Mouse (Mus musculus) MEL (cell line): ENCODE measurements around the gene Gldc. TPM values are rescaled to one million over a fixed set of nuclear protein-coding genes. Genes with fewer than 3 reads are reported as not detected.
A peak's percentile ranks its signal among the peaks of the same experiment; 100 is the strongest.

Source experiments
- DNase-seq: peaks from one replicate; pipeline ENCODE4 v3.0.0; 2011; ENCODE audit warnings: low read depth, low spot score
- H3K27ac ChIP-seq: 2 replicates; pipeline ENCODE4 v1.5.1; 2012; ENCODE audit warnings: low read depth, mild to moderate bottlenecking, control low read depth, low read length, moderate library complexity; ENCODE audit not compliant: control insufficient read depth
- H3K27me3 ChIP-seq, 2 experiments: fragments of 150-350 bp in 1 of 2; sonication (generic) in 1 of 2; 2 replicates each; pipeline ENCODE4 v1.6.1; 2012; ENCODE audit warnings: low read length in 2 of 2, mild to moderate bottlenecking in 2 of 2, improper control_type of control experiment in 1 of 2, moderate library complexity in 1 of 2; ENCODE audit not compliant: insufficient read depth in 2 of 2, control insufficient read depth in 1 of 2
- H3K36me3 ChIP-seq, 2 experiments: 2 replicates each; pipeline ENCODE4 v1.6.1; 2012 to 2014; ENCODE audit warnings: low read length in 2 of 2, improper control_type of control experiment in 1 of 2, inconsistent platforms in 1 of 2, mild to moderate bottlenecking in 1 of 2; ENCODE audit not compliant: insufficient read depth in 2 of 2, control insufficient read depth in 1 of 2
- H3K4me1 ChIP-seq, 2 experiments: fragments of 150-350 bp in 1 of 2; sonication (generic) in 1 of 2; 2 replicates each; pipeline ENCODE4 v1.6.1; 2012; ENCODE audit warnings: low read length in 2 of 2, improper control_type of control experiment in 1 of 2, mild to moderate bottlenecking in 1 of 2; ENCODE audit not compliant: insufficient read depth in 2 of 2, control insufficient read depth in 1 of 2
- H3K4me3 ChIP-seq, 2 experiments: fragments of 150-350 bp in 1 of 2; sonication (generic) in 1 of 2; 2 replicates each; pipeline ENCODE4 v1.5.1; 2012; ENCODE audit warnings: low read depth in 2 of 2, low read length in 2 of 2, mild to moderate bottlenecking in 2 of 2, moderate library complexity in 2 of 2, control low read depth in 1 of 2, improper control_type of control experiment in 1 of 2; ENCODE audit not compliant: control insufficient read depth in 1 of 2, insufficient read depth in 1 of 2
- H3K79me2 ChIP-seq: 2 replicates; pipeline ENCODE4 v1.6.1; 2012; ENCODE audit warnings: mild to moderate bottlenecking, low read length, moderate library complexity; ENCODE audit not compliant: control insufficient read depth, poor library complexity, insufficient read depth
- H3K9ac ChIP-seq: 2 replicates; pipeline ENCODE4 v1.6.1; 2012; ENCODE audit warnings: low read depth, mild to moderate bottlenecking, control low read depth, low read length, moderate library complexity; ENCODE audit not compliant: control insufficient read depth, poor library complexity, severe bottlenecking
- H3K9me3 ChIP-seq: fragments of 150-350 bp; sonication (generic); replicated peaks from 2 replicates; pipeline ENCODE4 v1.6.1; 2012; ENCODE audit warnings: mild to moderate bottlenecking, low read length, improper control_type of control experiment, moderate library complexity; ENCODE audit not compliant: insufficient read depth
- CHD1 ChIP-seq: IDR thresholded peaks from 2 replicates; pipeline ENCODE4 v1.6.1; 2012; ENCODE audit warnings: low read depth, mild to moderate bottlenecking, inconsistent platforms, low read length, improper control_type of control experiment
- CHD2 ChIP-seq: IDR thresholded peaks from 2 replicates; pipeline ENCODE4 v1.6.1; 2011; ENCODE audit warnings: low read length, improper control_type of control experiment
- CTCF ChIP-seq, 3 experiments: IDR thresholded peaks in 2 of 3; conservative IDR thresholded peaks in 1 of 3; 2 replicates each; pipeline ENCODE4 v1.5.1; 2011 to 2012; ENCODE audit warnings: low read length in 3 of 3, low read depth in 2 of 3, mild to moderate bottlenecking in 2 of 3, improper control_type of control experiment in 1 of 3, inconsistent platforms in 1 of 3, mixed read lengths in 1 of 3, moderate library complexity in 1 of 3; ENCODE audit not compliant: control insufficient read depth in 1 of 3, insufficient read depth in 1 of 3, poor library complexity in 1 of 3, severe bottlenecking in 1 of 3
- ELF1 ChIP-seq: IDR thresholded peaks from 2 replicates; pipeline ENCODE4 v1.6.1; 2014; ENCODE audit warnings: low read depth, mild to moderate bottlenecking, inconsistent platforms, low read length, improper control_type of control experiment, moderate library complexity
- ETS1 ChIP-seq: IDR thresholded peaks from 2 replicates; pipeline ENCODE4 v1.6.1; 2012; ENCODE audit warnings: low read depth, mild to moderate bottlenecking, inconsistent platforms, low read length, improper control_type of control experiment, moderate library complexity
- GABPA ChIP-seq: IDR thresholded peaks from 2 replicates; pipeline ENCODE4 v1.6.1; 2012; ENCODE audit warnings: low read depth, mild to moderate bottlenecking, inconsistent platforms, low read length, improper control_type of control experiment, moderate library complexity
- JUND ChIP-seq: IDR thresholded peaks from 2 replicates; pipeline ENCODE4 v1.6.1; 2011; ENCODE audit warnings: low read depth, mild to moderate bottlenecking, improper control_type of control experiment, low read length
- KAT2A ChIP-seq: conservative IDR thresholded peaks from 2 replicates; pipeline ENCODE4 v1.6.1; 2012; ENCODE audit warnings: low read depth, low read length, improper control_type of control experiment, inconsistent platforms
- MAX ChIP-seq: IDR thresholded peaks from 2 replicates; pipeline ENCODE4 v1.6.1; 2011; ENCODE audit warnings: low read length, improper control_type of control experiment
- MXI1 ChIP-seq: IDR thresholded peaks from 2 replicates; pipeline ENCODE4 v1.6.1; 2011; ENCODE audit warnings: mild to moderate bottlenecking, low read depth, low read length, improper control_type of control experiment
- MYB ChIP-seq: IDR thresholded peaks from 2 replicates; pipeline ENCODE4 v1.6.1; 2011; ENCODE audit warnings: mild to moderate bottlenecking, low read depth, low read length, improper control_type of control experiment
- NELFE ChIP-seq: IDR thresholded peaks from 2 replicates; pipeline ENCODE4 v1.6.1; 2011; ENCODE audit warnings: low read depth, low read length, improper control_type of control experiment
- NRF1 ChIP-seq: IDR thresholded peaks from 2 replicates; pipeline ENCODE4 v1.6.1; 2014; ENCODE audit warnings: low read depth, mild to moderate bottlenecking, inconsistent platforms, low read length, improper control_type of control experiment, moderate library complexity; ENCODE audit not compliant: poor library complexity, insufficient read depth, severe bottlenecking
- POLR2A ChIP-seq, 2 experiments: IDR thresholded peaks; 2 replicates each; pipeline ENCODE4 v1.6.1; 2011 to 2012; ENCODE audit warnings: low read length in 2 of 2, mild to moderate bottlenecking in 2 of 2, control low read depth in 1 of 2, improper control_type of control experiment in 1 of 2, low read depth in 1 of 2, moderate library complexity in 1 of 2; ENCODE audit not compliant: control insufficient read depth in 1 of 2, insufficient read depth in 1 of 2, poor library complexity in 1 of 2
- POLR2AphosphoS2 ChIP-seq: IDR thresholded peaks from 2 replicates; pipeline ENCODE4 v1.6.1; 2011; ENCODE audit warnings: low read length, improper control_type of control experiment
- POLR2AphosphoS5 ChIP-seq: IDR thresholded peaks from 2 replicates; pipeline ENCODE4 v1.6.1; 2012; ENCODE audit warnings: low read depth, borderline replicate concordance, mild to moderate bottlenecking, inconsistent platforms, low read length, moderate library complexity, mixed read lengths
- SIN3A ChIP-seq: IDR thresholded peaks from 2 replicates; pipeline ENCODE4 v1.6.1; 2012; ENCODE audit warnings: low read length, improper control_type of control experiment, inconsistent platforms
- TAL1 ChIP-seq: IDR thresholded peaks from 2 replicates; pipeline ENCODE4 v1.6.1; 2012; ENCODE audit warnings: mild to moderate bottlenecking, inconsistent platforms, low read length, moderate library complexity, mixed read lengths
- TCF12 ChIP-seq: IDR thresholded peaks from 2 replicates; pipeline ENCODE4 v1.6.1; 2014; ENCODE audit warnings: low read depth, mild to moderate bottlenecking, inconsistent platforms, low read length, improper control_type of control experiment, moderate library complexity
- UBTF ChIP-seq: IDR thresholded peaks from 2 replicates; pipeline ENCODE4 v1.6.1; 2012; ENCODE audit warnings: low read depth, mild to moderate bottlenecking, inconsistent platforms, low read length, improper control_type of control experiment, moderate library complexity, borderline replicate concordance; ENCODE audit not compliant: insufficient read depth
- ZC3H11A ChIP-seq: IDR thresholded peaks from 2 replicates; pipeline ENCODE4 v1.6.1; 2012; ENCODE audit warnings: low read depth, mild to moderate bottlenecking, inconsistent platforms, low read length, improper control_type of control experiment
- ZKSCAN1 ChIP-seq: IDR thresholded peaks from 2 replicates; pipeline ENCODE4 v1.6.1; 2012; ENCODE audit warnings: low read depth, mild to moderate bottlenecking, inconsistent platforms, low read length, improper control_type of control experiment, moderate library complexity
- polyA plus RNA-seq, 2 experiments: library from polyadenylated mRNA; stranded (reverse) in 1 of 2; unstranded in 1 of 2; fragments of >175 nt in 1 of 2; fragments of >200 nt in 1 of 2; gene quantifications; 2 replicates each; pipeline versions ENCODE4 v1.2.1 to v1.2.4; 2012; ENCODE audit warnings: low replicate concordance in 2 of 2, low read depth in 1 of 2; ENCODE audit not compliant: insufficient read length in 2 of 2, insufficient read depth in 1 of 2, missing spikeins in 1 of 2
- total RNA-seq: library from RNA; depleted of rRNA; stranded (reverse); fragments of 300-350 nt; gene quantifications from 2 replicates; pipeline ENCODE4 v1.2.3, GENCODE M21; 2012

Gene Gldc
- total and polyA plus RNA-seq, 3 experiments: 0.04 to 1.2 TPM; not detected in 1

DNA sequence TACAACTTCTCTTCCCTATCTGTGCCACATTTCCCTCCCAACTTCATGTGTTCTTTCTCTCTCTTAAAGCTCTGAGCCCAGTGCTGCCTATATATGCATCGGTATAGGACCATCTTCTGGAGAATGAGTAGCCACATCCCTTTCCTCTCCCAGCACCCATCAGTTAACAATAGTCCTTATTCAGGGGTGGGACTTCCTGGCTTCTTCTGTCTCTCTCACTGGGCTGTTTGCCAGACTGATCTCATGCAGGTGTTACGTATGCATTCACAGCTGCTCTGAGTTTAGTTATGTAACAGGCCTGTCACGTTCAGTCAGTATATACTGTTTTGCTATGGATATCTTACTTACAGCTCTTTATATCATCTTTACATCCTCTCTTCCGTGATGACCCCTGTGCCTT lies 109.4 kb downstream of the Gldc start:
- peak; percentile 50 for DNase-seq
- no peak for TF ChIP-seq CHD2
- no peak for TF ChIP-seq CTCF (IDR thresholded peaks at IDR 0.05 in 2 of 3, conservative IDR thresholded peaks at IDR 0.05 in 1 of 3; ENCODE audit: control insufficient read depth in 1 of 3, insufficient read depth in 1 of 3, low read depth in 2 of 3, low read length in 3 of 3, poor library complexity in 1 of 3, severe bottlenecking in 1 of 3)
- TF ChIP-seq TAL1: no peak
- TF ChIP-seq, all 39 proteins: peak for 0
- Histone ChIP-seq H3K4me1 (no peaks in the 10 kb centered on the region), H3K27me3 (no peaks in the 10 kb centered on the region), H3K36me3 (peaks cover 3 to 4% of the 10 kb centered on the region in 2 experiments; a peak in 3 of 4 replicates), H3K27ac (no peak overlapping the region), H3K79me2 (peaks cover 7% of the 10 kb centered on the region), H3K9me3 (no peaks in the 10 kb centered on the region), H3K9ac (no peak overlapping the region), H3K4me3 (no peak overlapping the region)

DNA sequence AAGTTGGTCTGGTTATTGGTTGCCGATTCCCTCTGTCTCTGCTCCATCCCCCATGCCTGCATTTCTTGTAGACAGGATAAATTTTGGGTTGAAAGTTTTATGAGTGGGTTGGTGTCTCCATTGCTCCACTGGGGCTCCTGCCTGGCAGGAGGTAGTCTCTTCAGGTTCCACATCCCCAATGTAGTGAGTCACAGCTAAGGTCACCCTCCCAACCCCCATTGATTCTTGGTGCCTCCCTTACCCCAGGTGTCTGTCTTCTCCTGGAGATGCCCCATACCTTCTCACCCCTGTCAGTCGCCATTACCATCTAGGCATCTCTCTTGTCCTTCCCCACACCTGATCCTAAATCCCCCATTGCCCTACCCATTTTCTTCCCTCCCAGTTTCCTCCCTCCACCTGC lies 121.0 kb downstream of the Gldc start:
- Histone ChIP-seq H3K36me3 (peaks cover 7 to 25% of the 10 kb centered on the region in 2 experiments), H3K4me1 (peaks cover 7 to 18% of the 10 kb centered on the region in 2 experiments), H3K9ac (no peak overlapping the region), H3K79me2 (peaks cover 27% of the 10 kb centered on the region)
- no peak for DNase-seq
- TF ChIP-seq UBTF: no peak
- TF ChIP-seq JUND: no peak
- TF ChIP-seq NRF1: no peak
- TF ChIP-seq CHD1: no peak
- TF ChIP-seq NELFE: no peak
- TF ChIP-seq POLR2AphosphoS5: no peak
- no peak for TF ChIP-seq KAT2A
- TF ChIP-seq MXI1: no peak
- no peak for TF ChIP-seq ZC3H11A
- no peak for TF ChIP-seq SIN3A
- no peak for TF ChIP-seq TCF12
- TF ChIP-seq ETS1: no peak
- no peak for TF ChIP-seq GABPA
- no peak for TF ChIP-seq ZKSCAN1
- TF ChIP-seq POLR2A (IDR thresholded peaks at IDR 0.05; ENCODE audit: control insufficient read depth in 1 of 2, insufficient read depth in 1 of 2, low read depth in 1 of 2, low read length in 2 of 2, poor library complexity in 1 of 2): no peak
- TF ChIP-seq MYB: no peak
- TF ChIP-seq MAX: no peak
- TF ChIP-seq POLR2AphosphoS2: no peak
- TF ChIP-seq ELF1: no peak
- TF ChIP-seq, all 39 proteins: peak for 0
- H3K27me3 ChIP-seq: no peaks in the 10 kb centered on the region
- H3K4me3 ChIP-seq: no peak overlapping the region
- H3K27ac ChIP-seq: no peak overlapping the region
- H3K9me3 ChIP-seq: no peaks in the 10 kb centered on the region
